Mouse (Mus musculus) heart, postnatal 14 days (tissue): ENCODE results near the gene Naa16. TPM values are rescaled to one million over a fixed set of nuclear protein-coding genes. Genes with fewer than 3 reads are reported as not detected.

Source experiments
- DNase-seq, 2 experiments: peaks; one replicate each; pipeline ENCODE4 v3.0.0; 2021 to 2022
- intact Hi-C: fragments of 180-260 bp; cut with DNase I; formaldehyde crosslinking; loops from one replicate; pipeline ENCODE4 v1.15.1; 2025
- total RNA-seq, 2 experiments: library from RNA; stranded (reverse); gene quantifications; 2 replicates each; pipeline ENCODE4 v1.2.3; 2021

Gene Naa16
- total RNA-seq, 2 experiments from 2014 or later, result 12.5 to 15.6 TPM

DNA sequence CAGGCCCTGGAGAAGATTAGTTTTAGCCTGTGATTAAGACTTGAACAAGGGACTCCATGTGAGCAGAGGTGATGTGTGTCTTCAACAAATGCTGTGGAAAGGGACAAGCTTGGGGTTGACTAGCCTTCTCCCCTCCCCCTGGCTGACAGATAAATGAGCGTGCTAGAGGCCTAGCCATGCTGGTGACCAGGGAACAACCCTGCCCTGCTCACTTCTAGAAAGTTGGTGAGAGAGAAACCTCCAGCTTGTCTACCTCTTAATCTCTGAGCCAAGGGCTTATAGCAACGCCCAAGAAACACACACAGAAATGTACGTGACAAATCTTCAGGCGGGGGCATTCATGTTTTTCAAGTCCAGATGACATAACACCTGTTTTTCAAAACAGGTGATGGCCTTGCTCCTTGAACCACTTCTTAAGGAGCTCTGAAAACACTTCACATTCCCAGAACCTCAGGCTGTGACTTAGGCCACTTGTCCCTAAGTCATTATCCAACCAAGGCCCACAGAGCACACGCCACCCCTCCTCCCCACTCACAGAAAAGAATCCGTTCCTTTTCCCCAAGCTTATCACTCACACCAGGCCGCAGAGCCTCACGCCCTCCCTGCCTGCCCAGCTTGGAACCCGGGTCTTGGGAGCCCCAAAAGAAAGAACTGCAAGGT is 108.6 kb downstream of the Naa16 start:
- DNase-seq, result no peak
- intact Hi-C loops, result no loop called here

DNA sequence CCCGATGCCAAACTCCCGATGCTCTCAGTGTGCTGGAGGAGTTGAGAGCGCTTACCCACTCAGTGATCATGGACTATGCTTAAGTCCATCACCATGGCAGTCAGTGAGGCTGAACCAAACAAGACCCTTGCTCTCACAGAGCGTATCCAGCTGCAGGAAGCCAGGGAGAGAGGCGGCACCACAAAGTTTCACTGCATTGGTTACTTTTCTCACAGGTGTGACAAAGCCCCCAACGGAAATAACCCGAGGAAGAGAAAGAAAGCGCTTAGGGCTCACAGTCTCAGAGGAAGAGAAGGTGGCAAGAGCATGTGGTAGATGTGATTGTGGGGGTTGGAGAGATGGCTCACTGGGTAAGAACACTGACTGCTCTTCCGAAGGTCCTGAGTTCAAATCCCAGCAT is 110.1 kb downstream of the Naa16 start:
- no peak for DNase-seq
- intact Hi-C loops, result no loop called here

GRCm38 (mm10) chr14:79279494-79279893 is 111.1 kb downstream of the Naa16 start:
- intact Hi-C loops, result no loop called here
- no peak for DNase-seq

- DNase-seq, result no peak
- intact Hi-C loops, result no loop called here
Measured at GRCm38 (mm10) chr14:79278927-79279326, 111.7 kb downstream of the Naa16 start.

DNA sequence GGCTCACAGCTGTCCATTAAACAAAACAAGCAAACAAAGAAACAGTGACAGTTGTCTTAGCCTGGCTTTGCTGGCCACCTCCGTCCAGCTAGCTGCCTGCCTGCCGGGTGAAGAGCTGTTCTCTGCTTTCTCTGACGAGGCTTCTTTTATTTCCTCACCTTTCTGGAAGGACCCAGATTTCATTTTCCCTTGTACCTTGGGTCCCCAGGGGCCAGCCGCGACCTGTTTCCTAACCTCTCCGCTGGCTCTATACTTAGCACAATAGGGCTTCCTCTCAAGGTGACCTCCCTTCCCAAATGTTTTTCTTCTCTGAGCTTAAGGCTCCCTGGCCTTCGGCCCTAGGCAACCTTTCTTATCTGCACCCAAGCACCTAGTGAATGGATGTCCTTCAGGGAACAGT is 112.7 kb downstream of the Naa16 start:
- intact Hi-C loops, result no loop called here
- DNase-seq, result peak; percentile 45 to 61

DNA sequence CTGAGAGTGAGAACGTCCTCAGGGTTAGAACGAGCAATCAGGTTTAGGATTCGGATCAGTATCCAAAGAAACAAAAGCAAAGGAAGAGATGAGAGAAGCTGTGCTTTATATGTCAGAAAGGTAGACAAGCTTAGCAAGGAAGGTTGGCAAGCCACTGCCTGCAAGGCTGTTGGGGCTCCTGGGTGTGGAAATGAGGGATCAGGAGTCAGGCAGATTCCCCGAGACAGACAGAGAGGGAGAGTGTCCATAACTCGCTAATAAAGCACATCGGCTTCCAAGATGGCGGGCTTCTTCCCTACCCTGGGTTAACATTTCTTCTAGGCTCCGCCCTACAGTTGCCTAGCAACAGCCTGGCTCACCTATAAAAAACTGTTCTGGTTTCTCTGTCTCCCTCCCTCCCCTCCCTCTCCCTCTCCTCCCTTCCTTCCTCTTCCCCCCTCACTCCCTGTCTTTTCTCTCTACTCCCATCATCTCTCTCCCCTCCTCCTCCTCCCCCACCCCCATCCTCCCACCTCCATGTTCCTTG is 114.6 kb downstream of the Naa16 start:
- intact Hi-C loops, result no loop called here
- DNase-seq, result no peak

DNA sequence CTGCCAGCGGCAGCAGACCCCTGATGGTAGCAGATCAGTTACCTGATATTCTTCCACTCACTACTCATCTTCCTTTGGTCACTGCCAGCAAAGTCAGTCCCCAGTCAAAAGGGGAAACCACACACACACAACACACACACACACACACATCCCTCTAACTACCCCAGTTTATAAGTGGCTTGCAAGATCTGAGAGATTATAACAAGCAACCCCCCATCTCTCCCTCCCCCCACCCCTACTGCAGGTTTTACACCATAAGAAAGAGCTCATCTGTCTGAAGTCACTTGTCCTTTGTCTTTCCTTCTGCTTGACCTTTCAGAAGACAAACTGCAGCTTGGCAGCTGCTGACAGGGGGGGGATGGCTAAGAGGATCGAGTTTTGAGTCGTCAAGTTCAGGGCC is 115.1 kb downstream of the Naa16 start:
- no peak for DNase-seq
- intact Hi-C loops, result no loop called here

Other genes with a start within 250 kb of the Naa16 start
- gene Zfp957, start 143.4 kb downstream of the Naa16 start, total RNA-seq, result not detected
- gene Rgcc, start 89.1 kb downstream of the Naa16 start, total RNA-seq, result 10 to 100 TPM; 78.5 to 80.3 TPM
- gene Mtrf1, start 7.0 kb upstream of the Naa16 start, total RNA-seq, result 1 to 10 TPM; 5.3 to 5.5 TPM
- gene Kbtbd7, start 35.7 kb upstream of the Naa16 start, total RNA-seq, result 10 to 100 TPM in 1 of 2 experiments, 1 to 10 TPM in 1; 10.0 to 10.9 TPM
- under 1 TPM; 0.31 to 0.41 TPM for gene Kbtbd6, start 61.1 kb upstream of the Naa16 start, total RNA-seq
- 10 to 100 TPM; 20.8 to 21.5 TPM for gene Elf1, start 90.4 kb upstream of the Naa16 start, total RNA-seq
- 10 to 100 TPM; 19.8 to 21.8 TPM for gene Wbp4, start 90.7 kb upstream of the Naa16 start, total RNA-seq
- 10 to 100 TPM; 70.4 to 72.2 TPM for gene Sugt1, start 196.9 kb upstream of the Naa16 start, total RNA-seq